Mouse (Mus musculus) liver, embryonic 11.5 days (tissue): ENCODE results near the gene Skap1. TPM values are rescaled to one million over a fixed set of nuclear protein-coding genes. Genes with fewer than 3 reads are reported as not detected.
A peak's percentile ranks its signal among the peaks of the same experiment; 100 is the strongest.

Experiments used
- ATAC-seq: fragments of 200-750 bp; cut with Nextera tagmentation; replicated peaks from 2 replicates; pipeline ENCODE4 v1.8.0; 2017; ENCODE audit warnings: moderate number of reproducible peaks, mild to moderate bottlenecking, moderate TSS enrichment, moderate library complexity; ENCODE audit not compliant: low FRiP score
- DNase-seq: peaks from one replicate; pipeline ENCODE4 v3.0.0-alpha.2; 2017; ENCODE audit warnings: low spot score
- H3K27ac ChIP-seq: fragments of 300-500 bp; sonication (generic); 2 replicates; pipeline ENCODE4 v1.5.1; 2014; ENCODE audit warnings: mild to moderate bottlenecking, low read depth, low read length, control low read depth
- H3K27me3 ChIP-seq: fragments of 300-500 bp; sonication (generic); replicated peaks from 2 replicates; pipeline ENCODE4 v1.6.1; 2014; ENCODE audit warnings: low read length, mixed read lengths; ENCODE audit not compliant: control insufficient read depth, insufficient read depth
- H3K36me3 ChIP-seq: fragments of 300-500 bp; sonication (generic); 2 replicates; pipeline ENCODE4 v1.6.1; 2014; ENCODE audit warnings: mild to moderate bottlenecking, low read length, moderate library complexity, mixed read lengths; ENCODE audit not compliant: control insufficient read depth, insufficient read depth
- H3K4me1 ChIP-seq: fragments of 300-500 bp; sonication (generic); replicated peaks from 2 replicates; pipeline ENCODE4 v1.6.1; 2014; ENCODE audit warnings: low read length, mixed read lengths; ENCODE audit not compliant: control insufficient read depth, insufficient read depth
- H3K4me2 ChIP-seq: fragments of 300-500 bp; sonication (generic); 2 replicates; pipeline ENCODE4 v1.6.1; 2014; ENCODE audit warnings: mild to moderate bottlenecking, control low read depth, moderate library complexity
- H3K4me3 ChIP-seq: fragments of 300-500 bp; sonication (generic); 2 replicates; pipeline ENCODE4 v1.5.1; 2014; ENCODE audit warnings: low read depth, low read length, control low read depth
- H3K9ac ChIP-seq: fragments of 300-500 bp; sonication (generic); 2 replicates; pipeline ENCODE4 v1.6.1; 2014; ENCODE audit warnings: low read depth, low read length, control low read depth
- H3K9me3 ChIP-seq: fragments of 300-500 bp; sonication (generic); 2 replicates; pipeline ENCODE4 v1.6.1; 2016; ENCODE audit warnings: low read length, inconsistent platforms, mixed read lengths; ENCODE audit not compliant: control insufficient read depth
- WGBS: fragments of 180-500 bp; shearing (Covaris S2); extraction: QIAGEN DNeasy Blood & Tissue Kit; methylation state at CpG from one replicate; pipeline ENCODE4 v1.1.7; 2014; 5-methylcytosine and 5-hydroxymethylcytosine counted together
- polyA plus RNA-seq: library from polyadenylated mRNA; unstranded; fragments of >200 nt; fragmentation: Nextera tagmentation; extraction: Ambion mirVana; gene quantifications from 2 replicates; pipeline ENCODE4 v1.2.1, GENCODE M21; 2014

The Skap1 gene
- polyA plus RNA-seq, 1 experiment from 2014 or later: 0.45 TPM

- DNase-seq (no peak), ATAC-seq (no peak)
- Histone ChIP-seq H3K9ac (no peak overlapping the region), H3K9me3 (no peaks in the 10 kb centered on the region), H3K27me3 (no peaks in the 10 kb centered on the region), H3K4me3 (no peak overlapping the region), H3K4me2 (no peak overlapping the region), H3K27ac (no peak overlapping the region), H3K4me1 (no peaks in the 10 kb centered on the region), H3K36me3 (no peaks in the 10 kb centered on the region)
- WGBS: 93% methylated on average over 2 of the region's 2 CpGs
Measured at GRCm38 (mm10) chr11:96755298-96755697, 290.9 kb downstream of the Skap1 start.

- no peaks in the 10 kb centered on the region for H3K27me3 ChIP-seq
- no peak overlapping the region for H3K27ac ChIP-seq
- no peak for ATAC-seq
- no peak overlapping the region for H3K4me3 ChIP-seq
- no peaks in the 10 kb centered on the region for H3K9me3 ChIP-seq
- H3K4me2 ChIP-seq: no peak overlapping the region
- H3K4me1 ChIP-seq: no peaks in the 10 kb centered on the region
- H3K36me3 ChIP-seq: no peaks in the 10 kb centered on the region
- no peak for DNase-seq
- 42% methylated on average over 4 of the region's 4 CpGs for WGBS
- no peak overlapping the region for H3K9ac ChIP-seq
Measured at GRCm38 (mm10) chr11:96757421-96757820, 293.0 kb downstream of the Skap1 start.

- no peak overlapping the region for H3K4me3 ChIP-seq
- H3K4me1 ChIP-seq: no peaks in the 10 kb centered on the region
- H3K9ac ChIP-seq: no peak overlapping the region
- no peak overlapping the region for H3K4me2 ChIP-seq
- no peaks in the 10 kb centered on the region for H3K27me3 ChIP-seq
- WGBS: 65% methylated on average over 5 of the region's 5 CpGs
- H3K9me3 ChIP-seq: no peaks in the 10 kb centered on the region
- DNase-seq (no peak), ATAC-seq (no peak)
- H3K36me3 ChIP-seq: no peaks in the 10 kb centered on the region
- H3K27ac ChIP-seq: no peak overlapping the region
Measured at GRCm38 (mm10) chr11:96758402-96758801, 294.0 kb downstream of the Skap1 start.

GRCm38 (mm10) chr11:96760042-96760441 is 295.6 kb downstream of the Skap1 start:
- H3K27me3 ChIP-seq: no peaks in the 10 kb centered on the region
- no peak overlapping the region for H3K4me2 ChIP-seq
- H3K27ac ChIP-seq: no peak overlapping the region
- no peak for DNase-seq
- no peak overlapping the region for H3K4me3 ChIP-seq
- H3K36me3 ChIP-seq: no peaks in the 10 kb centered on the region
- H3K9ac ChIP-seq: no peak overlapping the region
- no peaks in the 10 kb centered on the region for H3K9me3 ChIP-seq
- no peaks in the 10 kb centered on the region for H3K4me1 ChIP-seq
- no peak for ATAC-seq
- 36% methylated on average over 3 of the region's 3 CpGs for WGBS

GRCm38 (mm10) chr11:96761984-96762383 is 297.6 kb downstream of the Skap1 start:
- 55% methylated on average over 7 of the region's 7 CpGs for WGBS
- Histone ChIP-seq H3K36me3 (no peaks in the 10 kb centered on the region), H3K4me2 (no peak overlapping the region), H3K9me3 (no peaks in the 10 kb centered on the region), H3K4me3 (no peak overlapping the region), H3K4me1 (peaks cover 7% of the 10 kb centered on the region; the same call in 1 of the 2 replicates), H3K27me3 (no peaks in the 10 kb centered on the region), H3K27ac (no peak overlapping the region), H3K9ac (no peak overlapping the region)
- DNase-seq (no peak), ATAC-seq (no peak)

GRCm38 (mm10) chr11:96762742-96763470 is 298.5 kb downstream of the Skap1 start:
- no peaks in the 10 kb centered on the region for H3K27me3 ChIP-seq
- no peak for ATAC-seq
- peaks cover 7% of the 10 kb centered on the region; the same call in 1 of the 2 replicates for H3K4me1 ChIP-seq
- H3K9me3 ChIP-seq: no peaks in the 10 kb centered on the region
- 82% methylated on average over 15 of the region's 15 CpGs for WGBS
- H3K9ac ChIP-seq: no peak overlapping the region
- no peak for DNase-seq
- H3K36me3 ChIP-seq: no peaks in the 10 kb centered on the region
- no peak overlapping the region for H3K27ac ChIP-seq
- H3K4me2 ChIP-seq: no peak overlapping the region
- H3K4me3 ChIP-seq: no peak overlapping the region

GRCm38 (mm10) chr11:96764511-96765350 is 300.3 kb downstream of the Skap1 start:
- Histone ChIP-seq H3K4me1 (peaks cover 7% of the 10 kb centered on the region; the same call in 1 of the 2 replicates), H3K27me3 (no peaks in the 10 kb centered on the region), H3K9me3 (no peaks in the 10 kb centered on the region), H3K4me3 (no peak overlapping the region), H3K4me2 (no peak overlapping the region), H3K36me3 (peaks cover 8% of the 10 kb centered on the region; the same call in 1 of the 2 replicates), H3K9ac (no peak overlapping the region), H3K27ac (no peak overlapping the region; the same call in 1 of the 2 replicates)
- no peak for DNase-seq
- no peak for ATAC-seq
- WGBS: 56% methylated on average over 13 of the region's 13 CpGs

- Histone ChIP-seq H3K36me3 (peaks cover 10% of the 10 kb centered on the region; the same call in 1 of the 2 replicates), H3K27ac (0 out of 2 replicates have a peak overlapping the region, but pooled peaks have one; percentile 16), H3K4me1 (peaks cover 7% of the 10 kb centered on the region; the same call in 1 of the 2 replicates), H3K27me3 (no peaks in the 10 kb centered on the region), H3K4me3 (no peak overlapping the region), H3K4me2 (no peak overlapping the region), H3K9me3 (no peaks in the 10 kb centered on the region), H3K9ac (no peak overlapping the region)
- no peak for ATAC-seq
- no peak for DNase-seq
- 50% methylated on average over 7 of the region's 7 CpGs for WGBS
Measured at GRCm38 (mm10) chr11:96765645-96766044, 301.3 kb downstream of the Skap1 start.
